Mouse (Mus musculus) olfactory bulb, adult 2 months (tissue): Measurements from ENCODE around the gene Adgrg5.

ENCODE experiments used
- CTCF ChIP-seq: fragments of 200-500 bp; IDR thresholded peaks from 2 replicates; pipeline ENCODE4 v1.5.1; 2012; ENCODE audit warnings: low read depth, mild to moderate bottlenecking, low read length, moderate library complexity; ENCODE audit not compliant: insufficient read depth
- POLR2A ChIP-seq: fragments of 200-500 bp; IDR thresholded peaks from 2 replicates; pipeline ENCODE4 v1.6.1; 2012; ENCODE audit warnings: mild to moderate bottlenecking, low read depth, low read length, moderate library complexity; ENCODE audit not compliant: insufficient read depth

- TF ChIP-seq CTCF (no peak), POLR2A (no peak)
These were observed 27.0 kb downstream of the Adgrg5 start for GRCm38 (mm10) chr8:94950458-94950857.
